Mouse (Mus musculus): ENCODE data around the gene Ccdc138. TPM values are rescaled to one million over a fixed set of nuclear protein-coding genes. Genes with fewer than 3 reads are reported as not detected.

Gene Ccdc138
- total RNA-seq, 2 experiments from 2014 or later: 4.8 to 4.9 TPM

DNA sequence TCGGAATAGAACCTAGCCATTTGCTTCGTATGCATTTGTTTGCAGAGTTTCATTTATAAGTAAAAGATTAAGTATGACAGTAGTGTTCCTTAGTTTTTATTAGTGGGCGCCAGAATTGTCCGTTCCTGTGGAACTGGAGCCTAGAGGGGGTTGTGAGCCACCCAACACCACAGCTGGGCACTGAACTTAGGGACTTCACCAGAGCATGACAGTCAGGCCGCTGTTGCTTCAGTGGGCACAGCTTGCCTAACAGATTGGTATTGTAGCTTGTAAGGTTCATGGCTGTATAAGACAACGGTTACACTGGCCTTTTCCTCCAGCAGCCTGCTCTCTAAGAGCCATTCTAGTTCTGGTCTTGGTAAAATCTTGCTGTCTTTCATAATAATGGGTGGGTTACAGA, 62.8 kb downstream of the Ccdc138 start:
- no peak for DNase-seq (ENCODE audit: low spot score in 2 of 2)

DNA sequence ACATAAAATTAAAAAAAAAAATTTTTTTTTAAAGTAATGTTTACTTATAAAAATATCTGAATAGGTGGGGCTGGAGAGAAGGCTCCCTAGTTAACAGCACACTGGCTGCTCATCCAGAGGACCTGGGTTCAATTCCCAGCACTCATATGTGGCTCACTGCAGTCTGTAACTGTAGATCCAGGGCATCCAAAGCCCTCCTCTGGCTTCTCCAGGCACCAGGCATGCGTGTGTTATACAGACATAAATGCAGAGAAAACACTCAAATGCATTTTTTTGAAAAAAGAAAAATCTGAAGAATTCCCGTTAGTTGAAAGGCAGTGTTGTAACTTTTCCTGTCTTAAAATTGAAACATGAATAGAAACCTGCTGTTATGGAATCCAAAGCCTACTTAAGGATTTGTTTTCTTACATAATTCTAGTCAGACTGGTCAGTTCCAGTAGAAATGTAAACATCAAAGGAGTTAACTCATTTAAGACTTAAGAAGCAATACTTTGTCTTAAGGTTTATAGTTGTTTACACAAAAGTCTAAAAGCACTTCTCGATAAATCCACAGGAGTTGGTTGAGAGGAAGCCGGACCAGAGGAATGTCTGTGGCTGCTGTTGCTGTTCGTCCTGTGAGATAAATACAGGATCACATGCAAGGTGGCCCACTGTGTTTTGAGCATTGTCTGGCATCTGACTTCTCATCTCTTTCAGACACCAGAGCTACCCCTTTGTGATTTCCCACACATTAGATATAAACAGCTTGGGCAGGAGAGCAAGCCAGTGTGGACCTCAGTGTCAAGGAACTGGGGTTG, 87.9 kb downstream of the Ccdc138 start:
- no peak for DNase-seq (ENCODE audit: low spot score in 2 of 2)

DNA sequence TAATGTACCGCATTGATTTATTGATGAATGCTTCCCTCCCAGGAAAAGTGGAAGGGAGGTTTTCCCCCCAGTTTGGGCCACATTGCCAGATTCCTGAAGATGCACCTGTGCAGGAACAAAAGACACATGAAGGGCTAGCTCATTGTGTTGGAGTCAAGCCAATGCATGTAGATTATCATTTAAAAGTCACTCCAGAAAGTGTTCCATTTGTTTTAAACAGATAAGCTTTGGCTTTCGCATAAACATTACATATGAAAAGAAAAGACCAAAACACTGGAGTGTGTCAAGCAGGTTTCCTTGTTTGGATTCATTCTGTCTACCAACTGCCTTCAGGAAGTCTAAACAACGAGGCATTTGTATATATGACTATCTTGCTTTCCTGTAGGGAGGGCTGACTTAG, 96.7 kb downstream of the Ccdc138 start:
- DNase-seq (ENCODE audit: low spot score in 2 of 2): no peak

DNA sequence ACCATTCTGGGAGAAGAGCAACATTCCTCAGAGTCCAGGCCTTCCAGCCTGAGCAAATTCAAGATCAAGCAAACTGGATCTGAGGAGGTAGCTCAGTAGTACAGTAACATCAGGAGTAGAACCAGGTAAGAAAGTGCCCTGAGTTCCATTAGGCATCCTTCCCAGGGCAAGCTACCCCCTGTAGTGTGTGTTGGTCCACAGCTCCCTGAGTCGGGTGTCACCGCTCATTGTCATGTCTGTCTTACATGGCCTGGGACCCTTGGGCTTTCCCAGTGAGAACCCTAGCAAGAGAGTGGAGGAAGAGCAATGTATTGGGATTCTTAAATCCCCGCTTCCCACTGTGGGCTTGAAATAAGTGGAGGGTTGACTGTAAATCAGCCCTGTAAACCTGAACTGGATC, 97.4 kb downstream of the Ccdc138 start:
- DNase-seq (ENCODE audit: low spot score in 2 of 2): no peak

DNA sequence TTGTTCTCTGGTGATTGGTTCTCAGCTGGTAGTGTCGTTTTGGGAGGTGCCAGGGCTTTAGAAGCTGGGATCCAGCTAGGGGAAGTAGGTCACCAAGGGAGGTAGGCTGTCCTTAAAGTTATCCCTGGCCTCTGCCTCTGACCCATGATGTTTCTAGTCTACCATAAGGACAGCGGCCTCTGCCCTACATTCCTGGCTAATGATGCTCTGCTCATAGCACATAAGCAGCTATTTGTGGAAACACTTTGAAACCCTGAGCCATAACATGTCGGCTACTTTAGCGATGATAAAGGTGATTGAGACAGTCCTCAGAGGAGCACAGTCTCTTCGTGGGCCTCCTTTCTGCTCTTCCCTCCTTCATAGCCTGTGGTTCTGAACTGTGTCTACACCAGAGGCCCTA, 98.1 kb downstream of the Ccdc138 start:
- DNase-seq (ENCODE audit: low spot score in 2 of 2): no peak

DNA sequence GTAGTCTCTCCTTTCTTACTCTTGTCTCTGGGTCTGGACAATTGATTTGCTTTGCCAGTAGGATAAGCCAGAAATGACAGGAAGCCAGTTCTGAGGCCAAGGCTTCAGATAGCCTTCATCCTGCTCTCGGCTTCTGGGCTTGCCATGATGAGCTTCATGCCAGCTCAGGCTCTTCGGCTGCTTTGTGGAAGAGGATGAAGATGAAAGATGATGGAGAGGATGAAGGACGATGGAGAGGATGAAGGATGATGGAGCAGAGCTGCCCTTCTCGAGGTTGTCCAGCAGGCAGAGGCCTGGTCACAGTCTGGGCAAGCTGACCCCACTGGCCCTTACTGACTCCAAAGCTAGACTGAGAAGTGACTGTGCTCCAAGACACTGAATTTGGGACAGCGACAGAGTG, 102.4 kb downstream of the Ccdc138 start:
- no peak for DNase-seq (ENCODE audit: low spot score in 2 of 2)

DNA sequence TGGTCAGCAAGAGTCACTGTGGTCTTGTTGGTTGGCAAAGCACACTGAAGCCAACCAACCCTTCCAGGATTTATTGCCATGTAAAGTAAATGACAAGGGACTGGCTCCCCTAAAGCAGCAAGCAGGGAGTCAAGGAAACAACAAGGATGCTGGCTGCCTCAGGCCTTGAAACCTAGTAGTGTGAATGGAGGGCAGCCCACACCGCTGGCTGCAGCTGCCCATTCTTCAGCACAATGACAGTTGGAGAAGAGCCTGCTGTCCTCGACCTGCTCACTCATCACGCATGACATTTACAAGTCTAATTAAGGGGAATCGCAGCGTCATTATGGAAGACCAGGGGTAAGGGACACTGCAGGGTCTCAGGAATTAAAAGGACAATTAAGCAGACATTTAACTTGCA, 103.2 kb downstream of the Ccdc138 start:
- no peak for DNase-seq (ENCODE audit: low spot score in 2 of 2)

DNA sequence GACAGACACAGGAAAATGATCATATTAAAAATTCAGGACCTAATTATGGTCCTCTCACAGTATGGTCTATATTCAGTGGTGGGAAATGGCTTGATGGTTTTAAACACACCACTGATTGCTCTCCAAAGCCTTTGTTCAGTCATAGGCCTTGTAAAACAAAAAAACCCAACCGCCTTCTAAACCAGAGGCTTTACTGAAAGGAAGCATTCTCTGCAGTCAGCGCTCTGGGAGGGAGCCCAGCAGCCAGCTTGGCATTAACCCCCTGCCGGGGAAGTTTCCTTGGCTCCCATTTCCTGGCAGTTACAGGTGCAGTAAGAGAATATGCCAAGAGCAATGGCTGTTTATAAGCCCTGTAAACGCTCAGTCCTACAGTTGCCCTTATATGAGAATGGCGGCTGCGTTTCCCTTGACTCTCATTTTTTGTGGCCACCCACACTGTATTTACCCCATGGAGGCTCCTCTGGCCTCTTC, 103.7 kb downstream of the Ccdc138 start:
- no peak for DNase-seq (ENCODE audit: low spot score in 2 of 2)

DNA sequence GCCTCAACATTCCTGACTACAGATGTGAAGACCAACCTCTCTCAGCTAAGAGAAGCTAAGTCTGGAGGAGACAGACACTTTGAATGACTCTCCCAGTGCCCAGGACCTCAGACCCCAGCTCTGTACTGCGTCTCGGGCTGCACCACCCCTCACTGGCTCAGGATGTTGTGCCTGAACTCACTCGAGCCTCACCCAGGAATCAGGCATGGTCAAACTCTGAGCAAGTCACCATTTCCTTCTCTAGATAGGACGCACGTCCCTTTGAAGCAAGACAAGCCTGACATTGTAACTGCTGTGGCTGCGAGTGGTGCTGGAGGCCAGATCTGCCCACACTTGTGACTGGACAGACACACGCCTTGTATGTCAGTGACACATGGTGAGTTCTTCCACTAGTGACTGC, 104.2 kb downstream of the Ccdc138 start:
- DNase-seq (ENCODE audit: low spot score in 2 of 2): no peak

DNA sequence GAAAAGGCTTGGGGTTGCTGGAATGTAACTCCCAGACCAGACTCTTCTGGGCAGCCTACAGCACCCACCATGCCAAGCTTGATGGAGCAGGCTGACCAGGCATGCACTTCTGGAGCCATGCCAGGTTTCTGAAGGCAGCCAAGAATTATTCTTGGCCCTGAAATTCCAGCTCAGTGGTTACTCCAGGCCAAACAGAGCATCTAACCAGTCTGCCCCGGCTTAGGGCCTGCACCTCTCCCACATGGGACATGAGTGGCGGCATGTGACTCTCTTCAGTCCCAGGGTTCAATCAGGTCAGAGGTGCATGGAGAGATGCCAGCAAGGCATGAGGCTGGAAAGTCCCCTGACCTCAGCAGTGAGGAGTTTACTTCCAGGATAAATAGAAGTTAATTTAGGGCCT, 107.0 kb downstream of the Ccdc138 start:
- DNase-seq (ENCODE audit: low spot score in 2 of 2): no peak

DNA sequence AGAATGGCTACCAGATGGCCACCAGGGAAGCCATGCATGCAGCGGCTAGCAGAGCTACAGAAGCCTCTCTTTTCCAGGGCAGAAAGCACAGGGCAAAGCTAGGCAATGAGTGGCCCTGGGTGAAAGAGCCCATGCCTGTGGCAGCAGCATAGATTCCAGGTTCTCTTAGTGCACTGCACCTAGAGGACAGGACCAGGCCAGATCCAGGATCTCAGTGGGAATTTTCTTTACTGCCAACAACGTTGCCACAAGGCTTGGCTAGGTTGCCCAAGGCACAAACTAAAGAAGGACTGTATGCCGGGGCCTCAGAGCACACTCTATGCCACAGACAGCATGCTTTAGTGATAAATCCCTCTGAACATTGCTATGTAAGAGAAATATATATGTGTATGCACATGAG, 108.6 kb downstream of the Ccdc138 start:
- DNase-seq (ENCODE audit: low spot score in 2 of 2): no peak

DNA sequence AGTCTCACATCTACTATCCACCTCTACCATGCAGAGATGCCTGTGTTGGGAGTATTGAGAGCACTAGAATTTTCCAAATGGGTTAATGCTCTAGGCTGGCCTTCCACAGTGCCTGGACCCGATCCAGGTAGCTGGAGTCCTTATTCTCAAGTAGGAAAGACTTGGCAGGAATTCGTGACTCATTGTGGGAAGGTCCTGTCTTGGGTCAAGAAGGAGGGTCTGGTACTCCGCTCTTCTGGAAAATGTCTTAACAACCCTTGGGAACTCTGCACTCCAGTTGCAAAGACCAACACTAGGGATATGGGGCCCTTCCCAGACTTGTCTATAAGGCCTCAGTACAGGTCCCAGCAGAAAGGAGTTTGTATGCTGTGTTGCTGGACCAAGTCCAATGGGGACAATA, 111.1 kb downstream of the Ccdc138 start:
- DNase-seq (ENCODE audit: low spot score in 2 of 2): no peak

DNA sequence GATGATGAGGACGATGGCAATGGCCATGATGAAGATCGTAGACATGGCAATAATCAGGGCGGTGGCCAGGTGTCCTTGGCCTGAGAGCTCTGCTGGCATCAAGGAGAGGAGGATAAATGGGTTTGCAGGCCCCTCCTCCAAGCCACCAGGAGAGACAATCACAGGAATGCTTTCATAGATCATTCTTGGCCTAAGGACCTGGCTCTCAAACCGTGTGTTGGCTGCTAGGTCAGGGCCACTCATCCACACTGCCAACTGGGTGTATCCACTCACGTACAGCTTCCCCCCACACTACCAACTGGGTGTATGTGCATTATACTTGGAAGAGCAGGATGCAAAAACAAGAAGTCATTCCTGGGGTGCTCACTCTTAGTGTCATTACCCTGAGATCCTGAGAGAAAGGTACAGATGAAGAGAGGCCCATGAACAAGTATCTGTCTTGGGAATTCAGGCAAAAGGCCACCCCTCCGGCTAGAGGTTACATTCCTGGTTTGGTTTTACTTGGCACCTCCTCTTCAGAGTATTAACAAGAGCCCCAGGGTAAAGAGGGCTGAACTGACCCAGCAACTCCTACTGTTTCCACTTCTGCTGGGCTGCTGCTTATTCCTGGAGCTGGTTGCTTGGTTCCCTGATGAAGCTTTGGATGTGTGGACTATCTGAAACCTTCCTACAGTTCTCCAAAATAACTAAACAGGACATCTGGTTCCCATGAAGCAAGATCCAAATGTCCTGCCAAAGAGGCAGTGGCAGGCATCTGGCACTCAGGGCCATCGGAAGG, 112.9 kb downstream of the Ccdc138 start:
- no peak for DNase-seq (ENCODE audit: low spot score in 2 of 2)

DNA sequence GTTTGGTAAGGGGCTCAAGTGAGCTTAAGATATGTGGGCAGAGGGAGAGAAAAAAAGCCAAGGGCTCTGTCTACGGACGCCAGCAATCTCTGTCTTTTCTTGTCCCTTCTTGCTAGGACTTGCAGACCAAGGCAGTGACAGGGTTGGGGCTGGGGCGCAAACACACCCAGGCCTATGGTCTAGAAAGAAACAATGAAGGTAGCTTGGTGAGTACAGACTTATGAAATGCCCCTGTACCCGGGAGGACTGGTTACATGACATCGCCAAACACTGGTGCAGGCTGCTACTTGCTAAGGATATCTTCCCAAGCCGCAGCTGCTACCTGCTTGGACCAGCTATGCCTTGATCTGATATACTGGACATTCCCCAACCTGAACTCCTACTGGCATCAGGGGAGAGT, 116.9 kb downstream of the Ccdc138 start:
- no peak for DNase-seq (ENCODE audit: low spot score in 2 of 2)

DNA sequence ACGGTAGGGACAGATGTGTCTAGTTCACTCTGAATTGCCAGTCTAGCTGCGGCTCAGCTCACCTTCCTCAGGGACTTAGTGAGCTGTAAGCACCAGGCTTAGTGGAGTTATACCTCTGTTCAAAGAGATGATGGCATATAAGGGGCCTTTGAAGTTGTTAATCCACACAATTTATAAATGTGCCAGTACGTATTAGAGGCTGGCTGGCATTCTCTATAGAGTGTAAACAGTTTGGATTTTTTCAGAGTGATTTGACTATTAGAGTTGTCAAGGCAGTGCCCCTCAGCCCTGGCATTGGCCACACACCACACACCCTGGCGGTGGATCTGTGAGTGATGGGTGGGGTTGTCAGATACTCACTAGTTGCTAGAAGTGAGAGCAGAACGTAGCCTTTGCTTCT, 118.8 kb downstream of the Ccdc138 start:
- no peak for DNase-seq (ENCODE audit: low spot score in 2 of 2)

DNA sequence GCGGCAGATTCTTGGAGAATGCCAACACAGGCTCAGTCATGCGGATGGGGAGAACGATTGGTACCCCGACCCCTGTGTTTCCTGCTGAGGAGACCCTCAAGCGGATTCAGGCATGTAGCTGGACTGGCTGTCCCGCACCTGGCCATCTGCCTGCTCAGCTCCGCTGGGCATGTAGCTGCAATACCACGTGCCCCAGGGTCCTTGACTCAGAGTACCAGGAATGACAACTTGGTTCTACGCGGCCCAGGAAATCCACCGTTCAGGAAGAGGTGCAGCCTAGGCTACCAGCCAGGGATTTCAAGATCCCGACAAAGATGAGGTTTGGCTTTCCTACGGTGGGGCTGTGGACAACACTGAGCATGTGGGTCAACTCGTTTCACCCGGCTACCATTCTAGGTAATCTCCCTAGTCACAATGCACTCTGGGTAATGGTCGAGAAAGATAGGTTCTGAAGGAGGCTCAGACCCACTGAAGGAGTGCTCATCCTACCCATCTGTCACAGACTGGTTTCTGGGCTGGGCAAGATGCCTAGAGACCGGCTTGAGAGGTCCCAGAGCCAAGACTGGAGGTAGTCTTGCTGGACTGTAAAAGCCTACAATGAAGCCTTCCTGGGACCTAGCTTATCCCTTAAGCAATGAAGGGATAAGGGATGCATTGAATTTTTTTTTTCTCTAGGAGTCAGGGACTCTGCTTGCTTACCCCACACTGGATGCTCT, 120.9 kb downstream of the Ccdc138 start:
- no peak for DNase-seq (ENCODE audit: low spot score in 2 of 2)

DNA sequence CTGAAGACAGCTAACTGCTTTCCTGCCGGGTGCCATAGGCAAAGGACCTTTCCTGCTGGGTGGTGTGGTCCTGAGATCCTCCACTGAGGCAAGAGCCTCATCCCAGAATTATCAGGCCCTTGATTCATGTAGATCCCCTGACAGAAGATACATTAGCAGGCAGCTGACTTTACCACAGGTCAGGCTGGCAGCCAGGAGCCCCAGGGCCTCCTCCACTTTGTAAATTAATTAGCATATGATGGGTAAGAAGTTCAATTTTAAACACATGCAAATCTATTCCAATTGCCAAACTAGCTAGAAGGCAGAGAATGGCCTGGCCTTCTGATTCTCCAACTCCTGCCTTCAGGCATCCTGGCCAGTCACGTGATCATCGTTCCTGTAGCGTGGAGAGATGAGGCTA, 121.5 kb downstream of the Ccdc138 start:
- DNase-seq (ENCODE audit: low spot score in 2 of 2): no peak

DNA sequence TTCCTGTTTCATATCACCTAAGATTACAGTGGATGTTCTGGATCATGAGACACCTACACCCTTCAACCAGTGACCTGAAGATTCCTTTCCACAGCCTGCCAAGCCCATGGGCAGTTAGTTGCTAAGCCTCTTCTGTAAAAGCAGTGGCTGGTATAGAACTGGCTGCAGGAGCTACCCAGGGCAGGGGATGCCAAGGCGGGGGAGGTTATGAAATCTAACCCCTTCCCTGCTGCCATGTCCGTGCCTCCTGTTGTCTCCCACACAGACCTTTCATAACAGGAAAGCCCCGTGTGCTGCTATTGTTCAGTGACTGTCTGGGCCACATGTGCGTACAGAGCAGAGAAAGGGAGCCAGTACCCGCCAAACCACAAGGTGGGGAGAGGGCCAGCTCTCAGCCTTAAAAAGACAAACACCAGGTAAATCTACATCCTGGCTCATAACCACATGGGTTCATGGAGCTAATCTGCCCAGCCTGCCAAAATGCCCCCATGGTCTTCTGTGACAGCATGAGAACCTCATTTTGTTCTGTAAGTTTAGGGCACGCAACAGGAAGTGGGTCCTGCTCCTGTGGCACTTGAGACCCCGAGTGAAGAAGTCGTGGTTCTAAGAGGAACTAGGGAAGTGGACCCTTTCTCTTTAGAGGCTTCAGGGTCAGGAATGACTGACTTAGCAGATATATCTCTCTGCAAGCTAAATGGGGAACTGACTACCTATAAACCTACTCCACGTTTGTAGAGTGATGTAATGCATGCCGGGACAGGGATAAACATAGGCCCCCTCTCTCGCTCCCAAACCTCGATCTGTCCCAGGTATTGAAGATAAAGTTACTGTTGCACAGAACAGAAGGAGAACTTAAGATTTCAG, 127.3 kb downstream of the Ccdc138 start:
- DNase-seq (ENCODE audit: low spot score in 2 of 2): no peak

All from adrenal gland, postnatal 4 days (tissue).